Mouse (Mus musculus) naive thymus-derived CD4-positive, alpha-beta T cell, adult 2 months (primary cell): ENCODE measurements around the gene Cebpa.

Experiments used
- DNase-seq: peaks from one replicate; pipeline ENCODE4 v3.0.0-alpha.2; 2011; ENCODE audit warnings: low read depth

Cebpa gene

GRCm38 (mm10) chr7:35146269-35146668 lies 27.2 kb downstream of the Cebpa start:
- DNase-seq: no peak

- no peak for DNase-seq
These were observed 30.7 kb downstream of the Cebpa start for GRCm38 (mm10) chr7:35149616-35150433.

GRCm38 (mm10) chr7:35150860-35151259 lies 31.8 kb downstream of the Cebpa start:
- no peak for DNase-seq

- no peak for DNase-seq
These were observed 35.4 kb downstream of the Cebpa start for GRCm38 (mm10) chr7:35154449-35154848.

GRCm38 (mm10) chr7:35156561-35157477 lies 37.7 kb downstream of the Cebpa start:
- DNase-seq: no peak

- no peak for DNase-seq
These were observed 38.4 kb downstream of the Cebpa start for GRCm38 (mm10) chr7:35157512-35157911.

GRCm38 (mm10) chr7:35162443-35162842 lies 43.4 kb downstream of the Cebpa start:
- DNase-seq: no peak

GRCm38 (mm10) chr7:35163600-35163999 lies 44.5 kb downstream of the Cebpa start:
- no peak for DNase-seq

- no peak for DNase-seq
These were observed 45.0 kb downstream of the Cebpa start for GRCm38 (mm10) chr7:35164131-35164530.

GRCm38 (mm10) chr7:35166988-35167387 lies 47.9 kb downstream of the Cebpa start:
- no peak for DNase-seq

GRCm38 (mm10) chr7:35167925-35168324 lies 48.8 kb downstream of the Cebpa start:
- DNase-seq: no peak

- DNase-seq: peak; percentile 74
These were observed 50.2 kb downstream of the Cebpa start for GRCm38 (mm10) chr7:35169341-35169740.
